Mouse (Mus musculus) embryo, embryonic 11.5 days (tissue): ENCODE measurements at regions not wholly inside any gene's neighbourhood (a gene's known extent, or its start where the extent isn't known, plus 50 kb on each side); places are given as distances from the start of the nearest gene placed in this dataset.

Experiments
- DNase-seq: peaks from one replicate; pipeline ENCODE4 v3.0.0-alpha.2; 2012; ENCODE audit warnings: low read depth, low spot score

DNA sequence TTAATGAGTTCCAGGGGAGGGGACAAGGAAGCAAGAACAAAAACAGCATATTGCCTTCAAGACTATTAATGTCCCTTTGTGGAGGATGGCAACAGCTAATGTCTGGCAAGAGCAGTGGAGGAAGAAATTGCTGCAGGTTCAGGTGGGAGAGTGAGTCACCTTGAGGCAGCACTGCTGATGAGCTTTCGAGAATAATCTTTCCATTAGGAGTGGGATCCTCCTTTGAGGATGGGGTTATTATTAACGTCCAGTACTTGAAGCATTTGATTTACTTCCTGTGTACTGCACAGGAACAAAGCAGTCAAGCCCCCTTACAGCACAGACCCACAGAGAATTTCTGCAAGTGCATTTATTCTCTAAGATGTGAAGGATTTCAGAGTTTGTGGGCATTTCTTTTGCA lies 671.2 kb upstream of the Stxbp6 start:
- no peak for DNase-seq

DNA sequence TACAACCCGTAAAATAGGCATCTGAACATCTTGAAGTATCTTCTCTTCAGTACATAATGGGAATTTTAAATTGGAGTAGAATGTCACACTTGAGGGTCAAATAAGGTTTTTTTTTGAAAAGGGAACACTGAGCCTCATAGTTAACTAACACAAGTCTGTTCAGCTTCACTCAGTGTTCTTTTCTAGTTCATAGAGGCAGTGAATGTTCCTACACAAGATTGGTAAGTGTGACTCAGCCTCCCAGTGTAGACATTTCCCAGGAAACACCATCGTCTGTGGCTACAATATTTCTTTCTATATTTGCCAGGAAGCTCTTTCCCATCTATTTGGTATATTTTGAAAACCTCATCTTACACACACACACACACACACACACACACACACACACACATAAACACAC lies 670.1 kb upstream of the Stxbp6 start:
- no peak for DNase-seq

DNA sequence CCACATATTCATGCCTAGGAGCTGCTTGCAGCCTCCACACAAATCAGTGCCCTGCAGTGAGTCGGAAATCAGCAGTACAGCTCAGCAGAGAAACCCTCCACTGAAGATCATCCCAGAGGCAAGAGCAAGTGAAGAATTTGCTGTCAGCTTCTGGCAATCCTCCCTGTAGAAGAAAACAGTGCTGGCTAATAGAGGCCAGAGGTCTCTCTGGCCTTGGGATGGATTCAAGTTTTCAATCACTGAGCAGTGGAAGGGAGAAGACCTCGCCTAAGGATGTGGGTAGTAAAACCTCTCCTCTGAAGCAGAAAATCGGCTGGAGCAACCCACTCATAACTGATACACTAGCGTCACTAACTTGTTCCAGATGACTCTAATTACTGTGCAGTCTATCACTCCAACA lies 659.2 kb upstream of the Stxbp6 start:
- DNase-seq: no peak

DNA sequence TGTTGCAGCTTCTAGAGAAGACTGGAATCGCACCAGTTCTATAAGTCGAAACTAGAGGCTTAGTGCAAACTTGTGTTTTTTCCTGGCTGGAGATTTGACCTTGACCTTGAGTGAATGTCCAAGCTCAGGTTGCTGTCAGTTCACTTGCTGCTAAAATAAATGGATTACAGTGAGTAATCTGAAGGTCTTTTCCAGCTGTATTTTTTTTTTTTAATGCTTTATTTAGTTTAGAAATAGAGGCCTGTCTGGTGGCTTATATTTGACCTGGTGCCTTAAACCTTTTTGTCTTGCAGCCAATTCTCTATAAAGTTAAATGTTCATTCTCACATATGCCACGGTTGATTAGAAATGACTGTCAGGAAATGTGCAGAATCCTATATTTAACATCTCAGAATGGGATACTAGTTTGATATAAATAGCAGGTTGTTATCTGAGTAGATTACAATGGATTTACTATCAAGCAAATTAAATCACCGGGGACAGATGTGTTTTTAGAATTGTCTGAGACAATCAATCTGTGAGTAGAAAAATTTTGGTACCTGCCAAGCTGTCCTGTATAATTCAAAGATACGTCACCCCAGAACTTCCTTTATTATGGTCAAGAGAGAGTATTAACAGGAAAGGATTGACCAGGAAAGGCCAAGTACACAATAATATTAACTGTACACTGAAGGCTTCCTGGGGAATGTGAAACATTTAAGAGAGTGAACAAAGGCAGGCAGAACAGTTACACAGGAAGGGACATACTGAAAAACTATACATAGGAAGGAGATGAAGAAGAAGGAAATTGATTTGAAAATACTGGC lies 650.3 kb upstream of the Stxbp6 start:
- no peak for DNase-seq

DNA sequence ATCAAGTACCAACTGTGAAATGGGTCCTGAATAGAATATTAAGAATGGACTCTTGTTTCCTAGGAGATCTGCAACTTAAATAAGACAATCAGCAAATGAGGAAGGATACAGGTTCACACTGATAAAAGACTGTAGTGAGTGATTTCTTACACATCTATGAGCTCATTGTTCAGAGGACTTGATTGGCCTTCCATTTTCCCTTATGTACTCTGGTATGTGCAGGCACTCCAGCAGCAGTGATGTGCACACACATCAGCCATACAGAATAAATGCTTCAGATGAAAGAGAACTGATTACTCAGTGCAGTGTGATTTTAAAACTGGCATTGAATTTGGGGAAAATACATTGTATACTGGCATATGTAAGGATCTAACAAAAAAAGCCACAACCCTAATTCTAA lies 636.8 kb upstream of the Stxbp6 start:
- no peak for DNase-seq

DNA sequence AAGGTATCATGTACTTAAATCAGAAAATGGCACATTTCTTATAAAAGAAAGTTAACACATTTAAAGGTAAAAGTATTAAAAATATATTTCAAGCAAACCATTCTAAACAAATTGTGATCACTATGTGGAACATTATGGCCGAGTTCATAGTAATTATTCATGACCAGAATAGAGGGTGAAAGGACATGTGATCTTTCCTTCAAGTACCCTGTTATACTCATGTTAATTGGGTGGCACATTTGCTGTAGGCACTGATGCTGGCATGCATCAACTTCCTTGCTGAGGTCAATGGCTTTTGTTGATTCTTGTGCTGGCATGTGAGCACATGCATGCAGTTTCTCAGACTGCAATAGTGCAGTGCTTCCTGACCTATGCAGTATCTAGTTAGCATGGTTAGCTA lies 636.3 kb upstream of the Stxbp6 start:
- no peak for DNase-seq

DNA sequence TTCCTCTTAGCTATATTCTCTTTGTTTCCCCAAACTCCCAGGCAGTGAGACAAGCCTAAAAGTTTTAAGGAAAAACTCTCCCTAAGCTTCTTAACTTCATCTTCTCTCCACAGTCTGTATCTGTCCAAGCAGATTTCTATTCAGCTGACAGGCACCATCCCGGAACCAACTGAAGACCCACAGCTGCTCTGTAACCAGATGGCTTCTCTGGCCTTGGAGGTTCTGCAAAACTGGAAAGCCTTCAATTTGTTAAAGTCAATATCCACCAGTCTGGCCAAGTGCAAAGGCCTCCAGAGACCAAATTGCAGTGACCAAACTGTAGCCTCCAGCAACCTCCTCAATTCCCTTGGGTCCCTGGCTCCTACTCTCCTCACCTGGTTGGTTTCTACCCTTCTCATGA lies 614.8 kb upstream of the Stxbp6 start:
- DNase-seq: no peak

DNA sequence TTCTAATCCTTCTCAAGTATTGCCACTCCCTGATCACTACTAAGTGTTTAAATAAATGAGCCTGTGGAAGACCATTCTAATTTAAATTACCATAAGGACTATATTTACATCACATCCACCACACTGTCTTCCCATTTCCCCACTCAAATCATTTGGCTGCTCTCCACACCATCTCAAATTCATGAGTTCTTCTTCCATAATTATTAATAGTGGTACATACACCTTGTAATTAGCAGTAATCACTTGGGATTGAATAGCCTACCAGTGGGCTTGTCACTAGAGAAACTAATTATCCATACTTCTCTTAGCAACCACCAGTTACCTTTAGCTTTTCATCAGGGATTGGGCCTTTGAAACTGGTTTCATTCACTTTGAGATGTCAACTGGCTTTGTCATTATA lies 612.3 kb upstream of the Stxbp6 start:
- no peak for DNase-seq

DNA sequence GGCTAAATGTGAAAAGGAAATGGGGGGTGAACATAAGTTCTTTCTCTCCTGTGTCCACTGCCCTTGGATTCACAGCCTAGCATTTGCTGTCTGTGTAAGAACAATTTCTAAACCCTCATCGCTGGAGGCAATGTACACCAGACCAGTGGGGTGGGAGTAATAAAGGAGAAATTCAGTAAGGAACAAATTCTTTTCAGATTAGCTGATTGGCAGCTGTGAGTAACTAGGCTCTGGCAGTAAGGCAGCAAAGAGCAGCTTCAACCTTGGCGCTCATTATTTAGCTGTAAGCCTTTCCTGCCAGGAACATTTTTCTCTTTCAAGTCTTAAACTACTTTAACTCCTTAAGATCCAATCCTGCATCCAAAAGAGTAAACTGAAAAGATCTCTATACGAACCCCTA lies 597.9 kb upstream of the Stxbp6 start:
- no peak for DNase-seq

DNA sequence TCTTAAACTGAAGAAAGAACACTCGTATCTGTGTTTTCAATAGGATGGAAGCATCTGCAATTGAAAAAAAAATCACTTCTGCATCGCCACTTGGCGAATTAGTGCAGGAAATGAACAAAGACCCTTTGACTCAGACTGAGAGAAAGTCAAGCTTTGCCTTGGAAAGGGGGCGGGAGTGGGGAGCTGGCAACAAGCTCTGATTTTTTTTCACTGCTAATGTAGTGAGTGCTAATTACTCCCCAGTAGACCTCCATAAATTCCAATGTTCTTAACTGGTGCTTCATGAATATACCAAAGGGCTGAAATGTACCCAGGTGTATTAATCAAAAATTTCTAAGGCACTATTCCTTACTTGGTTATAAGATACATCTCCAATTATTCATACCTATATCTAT lies 597.0 kb upstream of the Stxbp6 start:
- DNase-seq: no peak

DNA sequence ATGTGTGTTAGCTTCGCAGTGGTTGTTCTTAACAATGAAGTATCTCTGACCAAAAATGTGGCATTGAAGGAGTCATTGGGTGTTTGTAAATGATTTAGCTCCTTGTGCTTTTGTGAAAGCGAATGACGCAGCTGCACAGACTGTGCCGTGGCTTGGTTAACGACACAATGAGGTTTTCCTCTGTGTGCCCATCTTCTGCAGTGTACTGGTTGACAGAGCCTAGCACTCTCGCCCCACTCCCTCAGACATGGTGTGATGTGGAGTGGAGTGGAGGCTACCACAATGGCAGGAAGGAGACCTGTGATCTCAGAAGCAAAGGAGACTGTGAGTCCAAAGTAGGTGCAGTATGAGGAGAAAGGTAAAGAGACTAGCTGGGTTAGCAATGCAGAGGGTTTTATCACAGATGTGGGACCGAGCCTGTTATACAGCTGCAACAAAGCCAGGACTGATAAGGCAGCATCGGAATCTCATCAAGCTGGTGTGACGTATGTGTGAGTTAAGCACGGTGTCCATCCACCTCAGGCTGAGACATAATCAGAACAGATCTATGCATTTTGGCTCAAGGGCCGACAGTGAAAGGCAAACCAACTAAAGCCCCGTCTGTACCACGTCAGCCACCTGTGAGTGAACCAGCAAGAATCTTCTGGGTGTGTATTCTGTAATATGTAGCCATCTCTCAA lies 596.5 kb upstream of the Stxbp6 start:
- DNase-seq: no peak

DNA sequence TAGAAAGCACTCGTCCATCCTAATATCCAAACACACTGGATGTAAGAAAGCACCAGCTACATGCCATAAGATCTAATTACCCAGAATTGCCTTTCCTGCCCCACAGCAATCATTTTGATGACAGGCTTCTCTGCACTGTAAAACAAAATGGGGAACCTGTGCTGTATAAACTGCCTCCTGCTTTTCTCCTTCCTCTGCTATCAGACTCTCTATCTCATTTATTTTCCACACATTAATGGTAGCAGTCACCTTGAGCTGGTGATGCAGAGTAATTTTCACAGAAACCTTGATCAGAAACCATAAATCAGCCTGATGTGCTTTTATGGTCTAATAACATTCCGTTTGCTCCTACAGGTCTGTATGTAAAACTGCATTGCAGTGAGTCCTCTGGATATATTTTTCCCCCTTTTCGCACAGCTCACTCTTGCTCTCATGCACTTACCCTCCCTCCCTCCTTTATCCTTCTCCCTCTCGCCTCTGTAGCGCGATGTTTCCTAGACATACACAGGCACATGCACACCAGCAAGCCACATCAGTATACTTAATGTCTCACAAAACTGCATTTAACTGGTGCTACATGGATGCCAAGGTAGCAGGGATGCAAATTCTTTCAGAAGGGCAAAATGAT lies 595.9 kb upstream of the Stxbp6 start:
- DNase-seq: no peak

DNA sequence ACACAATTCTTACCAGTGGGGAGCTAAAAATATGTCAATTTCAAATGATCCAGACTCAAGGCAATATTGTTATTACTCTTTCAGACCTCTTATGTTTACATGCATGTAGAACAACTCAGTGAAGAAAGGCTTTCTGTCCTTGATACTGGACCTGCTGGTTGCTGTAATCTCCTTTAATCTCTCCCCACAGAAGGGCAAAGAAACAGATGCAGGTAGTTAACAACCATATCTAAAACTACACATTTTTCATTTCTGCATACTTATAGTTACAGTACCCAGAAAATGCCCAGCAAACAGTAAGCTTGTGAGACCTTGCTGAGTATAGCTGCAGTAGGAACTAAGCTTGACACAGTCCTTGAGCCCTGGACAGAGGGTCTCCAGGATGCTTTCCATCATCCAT lies 585.1 kb upstream of the Stxbp6 start:
- no peak for DNase-seq

DNA sequence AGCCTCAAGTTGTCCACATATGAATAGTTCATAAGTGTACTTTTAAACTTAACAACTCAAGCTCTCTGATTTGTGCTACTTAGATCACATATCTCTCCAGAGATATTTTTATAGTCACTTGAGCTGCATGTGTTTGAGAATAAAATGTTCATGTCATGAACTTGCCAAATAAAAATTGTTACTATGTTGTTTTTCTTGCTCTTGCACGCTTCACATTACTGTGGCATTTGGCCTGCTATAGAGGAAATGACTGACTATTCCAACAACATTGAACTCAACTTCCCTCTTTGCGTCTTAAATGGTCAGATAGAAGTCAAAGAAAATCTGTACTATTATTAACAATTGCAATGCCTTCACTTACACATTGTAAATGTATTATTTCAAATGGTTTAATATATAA lies 582.1 kb upstream of the Stxbp6 start:
- no peak for DNase-seq

DNA sequence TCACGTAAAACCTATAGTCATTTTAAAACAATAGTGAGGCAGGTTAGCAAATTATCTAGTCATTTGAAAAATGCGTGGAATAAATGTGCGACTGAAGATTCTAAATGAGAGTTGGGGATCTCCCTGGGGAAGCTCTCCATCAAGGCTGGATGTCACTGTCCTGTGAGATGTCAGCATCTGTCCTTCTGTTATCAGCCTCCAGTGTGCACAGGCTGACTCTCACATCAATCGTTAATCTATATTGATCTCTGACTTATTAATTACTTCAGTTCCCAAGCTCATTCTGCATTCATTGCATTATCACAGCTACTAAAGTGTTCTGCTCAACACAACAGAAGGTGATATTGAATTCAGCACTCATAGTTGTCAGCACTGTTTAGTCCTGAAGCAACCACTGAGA lies 574.1 kb upstream of the Stxbp6 start:
- no peak for DNase-seq

DNA sequence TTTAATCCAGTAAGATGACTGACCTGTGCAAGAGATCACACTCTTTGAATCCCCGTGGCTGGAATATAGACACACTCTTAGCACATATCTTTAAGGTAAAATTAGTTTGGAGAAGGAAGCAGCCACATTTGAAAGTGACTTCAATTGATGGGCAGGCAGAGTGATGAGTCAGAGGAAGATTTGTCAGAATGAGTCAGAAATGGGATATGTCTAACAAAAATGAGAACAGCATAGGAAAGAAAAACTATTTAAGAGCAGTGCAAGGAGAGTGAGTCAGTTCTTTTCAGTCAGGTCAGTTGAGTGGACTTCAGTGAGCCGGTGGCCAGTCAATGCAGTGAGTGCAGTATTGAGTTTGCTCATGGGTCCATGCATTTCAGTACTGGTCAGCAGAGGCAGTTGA lies 569.7 kb upstream of the Stxbp6 start:
- DNase-seq: no peak

DNA sequence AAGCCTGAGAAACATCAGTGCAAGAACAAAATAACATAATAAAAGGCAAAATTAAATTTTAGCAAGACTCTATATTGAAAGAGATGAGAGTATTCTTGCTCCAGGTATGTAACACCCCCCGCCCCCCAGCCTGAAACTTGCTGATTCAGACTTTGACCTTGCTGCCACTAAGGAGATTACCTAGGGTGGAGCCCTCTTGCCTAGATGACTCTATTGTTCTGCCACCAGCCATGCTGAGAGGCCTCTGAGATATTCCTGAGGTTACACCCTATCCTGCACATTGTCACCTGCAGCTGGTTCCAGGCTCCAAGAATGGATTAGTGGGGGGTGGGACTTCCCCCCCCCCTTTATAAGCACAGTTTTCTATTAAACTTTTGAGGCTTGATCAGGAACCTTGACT lies 548.3 kb upstream of the Stxbp6 start:
- no peak for DNase-seq

DNA sequence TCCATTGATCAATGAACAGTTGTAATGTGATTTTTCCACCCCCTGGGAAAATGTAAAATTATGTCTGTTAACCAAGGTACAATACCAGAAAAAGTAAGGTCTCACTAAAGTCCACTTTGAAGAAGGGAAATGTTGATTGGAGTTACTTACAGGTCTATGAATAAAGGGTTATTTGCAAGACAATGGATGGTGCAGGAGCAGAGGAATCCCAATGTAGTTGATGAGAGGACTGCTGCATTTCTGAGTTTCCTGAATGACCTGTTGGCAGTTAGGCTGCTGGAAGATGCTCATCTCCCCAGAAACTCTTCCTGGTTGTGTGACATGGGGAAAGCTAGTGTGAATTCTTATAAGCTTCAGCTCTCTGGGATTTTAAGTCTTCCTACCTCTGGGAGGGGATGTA lies 545.5 kb upstream of the Stxbp6 start:
- no peak for DNase-seq

DNA sequence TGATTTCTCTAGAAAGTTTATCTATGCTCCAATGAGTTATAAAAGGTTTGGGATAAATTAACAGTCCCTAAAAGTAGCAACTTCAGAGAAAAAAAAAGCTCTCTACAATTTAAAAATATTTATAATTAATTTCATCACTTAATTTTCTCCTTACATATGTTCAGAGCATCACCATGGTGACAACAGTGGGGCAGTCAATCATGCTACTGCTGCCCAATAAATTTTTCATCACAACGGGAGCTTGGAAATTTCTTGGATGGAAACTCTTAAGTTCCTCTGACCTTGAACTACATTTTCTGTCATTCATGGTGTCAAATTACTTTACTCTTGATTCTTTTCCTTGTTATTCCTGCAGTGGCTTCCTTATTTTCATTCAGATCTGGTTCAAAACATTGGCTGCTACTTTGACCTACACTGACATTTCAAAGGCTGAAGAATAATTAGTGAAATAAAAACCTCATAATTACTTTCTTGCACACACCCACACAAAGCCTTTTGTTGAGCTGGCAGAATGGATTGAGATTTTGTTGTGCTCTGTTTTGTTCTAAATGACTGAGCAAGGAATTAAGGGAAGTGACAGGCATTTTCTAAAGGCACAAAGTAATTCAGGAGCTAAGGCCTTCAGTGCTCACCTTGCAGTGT lies 540.1 kb upstream of the Stxbp6 start:
- peak; percentile 1 for DNase-seq

DNA sequence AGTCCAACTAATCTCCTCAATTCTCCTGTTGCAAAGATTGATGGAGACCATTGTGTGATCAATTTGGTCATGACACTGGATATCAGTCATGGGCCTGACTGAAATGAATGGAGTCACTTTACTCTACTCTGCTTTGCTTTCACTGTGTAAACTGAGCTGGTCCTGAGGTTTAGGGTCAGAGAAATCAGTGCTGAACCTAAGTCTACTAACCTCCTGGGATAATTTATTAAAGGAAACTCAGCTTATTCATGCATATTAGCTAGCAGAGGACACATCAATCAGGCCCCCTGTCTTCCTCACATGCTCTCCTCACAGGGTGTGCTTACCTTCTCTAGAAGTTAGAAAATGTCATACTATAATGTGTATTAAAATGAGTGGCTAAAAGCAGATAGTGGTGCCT lies 539.6 kb upstream of the Stxbp6 start:
- DNase-seq: peak; percentile 17

DNA sequence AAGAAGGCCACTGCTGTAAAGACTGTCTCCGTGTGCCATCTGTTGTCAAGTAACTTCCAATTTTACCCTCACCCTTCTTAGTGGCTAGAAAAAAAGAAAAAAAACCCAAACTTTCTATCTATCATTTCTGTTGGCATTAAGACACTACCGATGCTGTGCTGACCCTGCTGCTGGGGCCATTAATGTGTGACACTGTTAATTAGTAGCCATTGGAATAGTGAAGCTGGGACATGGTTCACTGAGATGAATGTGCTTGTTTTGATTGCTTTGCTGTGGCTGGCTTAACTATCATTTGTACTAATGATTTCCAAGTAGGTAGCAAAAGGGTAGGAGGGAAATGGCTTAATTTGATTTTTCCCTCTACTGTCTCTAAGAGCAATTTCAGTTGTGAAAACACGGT lies 524.9 kb upstream of the Stxbp6 start:
- DNase-seq: no peak

DNA sequence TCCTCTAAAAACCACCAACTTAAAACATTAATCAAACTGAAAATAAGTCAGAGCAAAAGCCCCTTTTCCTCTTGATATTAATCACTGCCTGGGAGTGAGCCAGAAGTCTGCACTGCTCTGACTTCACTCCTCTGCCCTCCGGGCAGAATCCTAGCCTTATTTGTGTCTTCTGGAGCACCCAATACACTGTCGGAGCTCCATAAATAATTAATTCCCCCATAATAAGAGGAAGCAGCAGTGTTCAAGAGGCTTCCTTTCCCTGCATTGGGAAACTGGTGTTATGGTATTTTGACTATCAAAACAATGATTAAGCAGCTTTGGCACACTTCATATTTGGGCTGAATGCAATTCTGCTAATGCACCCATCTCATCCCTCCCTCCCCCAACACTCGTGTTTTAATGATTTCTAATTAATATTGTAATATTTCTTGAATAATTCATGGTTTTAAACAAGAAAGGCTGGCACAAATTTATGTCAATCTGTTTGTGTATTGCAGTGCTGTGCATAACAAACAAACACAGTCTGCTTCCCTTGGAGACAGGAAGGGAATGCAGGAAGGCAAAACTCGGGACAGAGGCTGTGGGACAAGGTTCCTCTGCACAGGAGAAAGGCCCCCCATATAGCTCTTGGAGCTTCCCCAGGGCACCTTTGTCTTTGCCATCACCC lies 523.5 kb upstream of the Stxbp6 start:
- DNase-seq: no peak
